Mouse (Mus musculus) liver, adult 2 months (tissue): ENCODE results near the gene Ctc1. TPM values are rescaled to one million over a fixed set of nuclear protein-coding genes. Genes with fewer than 3 reads are reported as not detected.
"Not testable (repeated sequence)": the region's sequence is repeated elsewhere in the genome, so short reads cannot be mapped to it uniquely, and the experiment has no call there.

ENCODE experiments used
- DNase-seq: peaks from one replicate; pipeline ENCODE4 v3.0.0-alpha.2; 2011; ENCODE audit warnings: low read depth, low spot score; ENCODE audit errors: extremely low read depth
- H3K27ac ChIP-seq: fragments of 200-500 bp; replicated peaks from 2 replicates; pipeline ENCODE4 v1.5.1; 2012; ENCODE audit warnings: low read depth, mild to moderate bottlenecking, control low read depth, inconsistent platforms, low read length; ENCODE audit not compliant: insufficient read depth
- H3K27me3 ChIP-seq: fragments of 200-500 bp; 2 replicates; pipeline ENCODE4 v1.6.1; 2012; ENCODE audit warnings: mild to moderate bottlenecking, moderate library complexity, low read length, inconsistent platforms; ENCODE audit not compliant: control insufficient read depth, insufficient read depth
- H3K36me3 ChIP-seq: fragments of 200-500 bp; 2 replicates; pipeline ENCODE4 v1.6.1; 2012; ENCODE audit warnings: low read length, inconsistent platforms; ENCODE audit not compliant: control insufficient read depth, insufficient read depth
- H3K4me1 ChIP-seq: fragments of 200-500 bp; 2 replicates; pipeline ENCODE4 v1.6.1; 2011; ENCODE audit warnings: low read length; ENCODE audit not compliant: control insufficient read depth, insufficient read depth
- H3K4me3 ChIP-seq: fragments of 200-500 bp; 2 replicates; pipeline ENCODE4 v1.5.1; 2011; ENCODE audit warnings: low read depth, mild to moderate bottlenecking, control low read depth, low read length, moderate library complexity; ENCODE audit not compliant: insufficient read depth
- H3K79me2 ChIP-seq: fragments of 200-500 bp; 2 replicates; pipeline ENCODE4 v1.6.1; 2012; ENCODE audit warnings: inconsistent platforms, mild to moderate bottlenecking, low read length, moderate library complexity; ENCODE audit not compliant: control insufficient read depth, insufficient read depth
- H3K9ac ChIP-seq: fragments of 200-500 bp; 2 replicates; pipeline ENCODE4 v1.6.1; 2012; ENCODE audit warnings: low read depth, mild to moderate bottlenecking, control low read depth, inconsistent platforms, low read length
- CTCF ChIP-seq: fragments of 200-500 bp; IDR thresholded peaks from 2 replicates; pipeline ENCODE4 v1.5.1; 2011; ENCODE audit warnings: low read depth, low read length, control low read depth
- POLR2A ChIP-seq: fragments of 200-500 bp; IDR thresholded peaks from 2 replicates; pipeline ENCODE4 v1.6.1; 2011; ENCODE audit warnings: low read length, control low read depth; ENCODE audit not compliant: insufficient read depth; ENCODE audit errors: extremely low read depth
- WGBS: fragments of 180-500 bp; shearing (Covaris S2); methylation state at CpG from one replicate; pipeline ENCODE4 v1.1.7; 2018; 5-methylcytosine and 5-hydroxymethylcytosine counted together
- polyA plus RNA-seq: library from polyadenylated mRNA; depleted of rRNA; stranded (reverse); fragments of >200 nt; gene quantifications from 2 replicates; pipeline ENCODE4 v1.2.3, GENCODE M21; 2012
- total RNA-seq: library from RNA; depleted of rRNA; stranded (reverse); fragments of >200 nt; gene quantifications from 2 replicates; pipeline ENCODE4 v1.2.3, GENCODE M21; 2014

The Ctc1 gene
- total and polyA plus RNA-seq, 2 experiments = 2.6 to 12.5 TPM

DNA sequence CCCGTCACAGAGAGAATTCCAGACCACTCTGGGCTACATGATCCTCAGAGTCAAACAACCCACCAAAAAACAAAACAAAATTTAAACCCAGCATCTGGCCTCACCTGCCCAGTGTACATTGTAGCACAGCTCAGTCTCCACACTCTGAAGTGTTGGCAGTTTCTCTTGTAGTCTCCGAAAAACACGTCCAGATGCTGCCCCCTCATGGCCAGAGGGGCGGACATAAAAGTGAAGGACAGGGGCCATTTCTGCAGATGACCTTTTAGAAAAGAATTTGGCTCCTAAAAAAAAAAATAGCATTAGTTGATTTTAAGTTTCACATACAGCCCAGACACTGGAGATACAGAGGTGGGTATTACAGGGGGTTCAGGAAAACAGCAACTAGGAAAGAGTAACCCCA is 12.1 kb upstream of the Ctc1 start:
- no peak overlapping the region for H3K9ac ChIP-seq
- H3K4me3 ChIP-seq = no peak overlapping the region
- 72% methylated on average over 4 of the region's 4 CpGs for WGBS
- no peaks in the 10 kb centered on the region for H3K27me3 ChIP-seq
- no peaks in the 10 kb centered on the region for H3K79me2 ChIP-seq
- H3K4me1 ChIP-seq = 0 out of 2 replicates have a peak, but pooled peaks cover 2% of the 10 kb centered on the region
- TF ChIP-seq POLR2A (no peak), CTCF (no peak)
- no peak for DNase-seq
- H3K27ac ChIP-seq = no peak overlapping the region
- peaks cover 10% of the 10 kb centered on the region; the same call in 1 of the 2 replicates for H3K36me3 ChIP-seq

DNA sequence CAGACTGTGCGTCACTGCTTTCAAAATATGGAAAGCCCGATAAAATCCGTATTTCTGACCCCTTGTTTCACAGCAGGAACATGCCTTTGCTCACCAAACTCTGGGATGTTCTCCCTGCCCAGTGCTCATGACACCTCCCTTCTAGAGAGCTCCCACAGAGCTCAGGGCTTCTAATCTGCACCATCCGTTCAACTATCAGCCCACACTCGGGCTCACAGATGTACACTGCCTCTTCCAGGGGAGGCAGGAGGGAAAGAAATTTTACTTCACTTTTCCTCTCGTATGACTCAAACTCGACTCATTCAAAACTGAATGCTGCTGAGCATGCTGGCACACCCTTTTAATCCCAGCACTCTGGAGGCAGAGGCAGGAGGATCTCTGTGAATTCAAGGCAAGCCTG is 10.5 kb upstream of the Ctc1 start:
- WGBS = 85% methylated on average over 7 of the region's 7 CpGs
- Histone ChIP-seq H3K9ac (no peak overlapping the region), H3K79me2 (no peaks in the 10 kb centered on the region), H3K27ac (no peak overlapping the region), H3K4me1 (0 out of 2 replicates have a peak, but pooled peaks cover 2% of the 10 kb centered on the region), H3K27me3 (no peaks in the 10 kb centered on the region), H3K36me3 (peaks cover 6% of the 10 kb centered on the region; the same call in 1 of the 2 replicates), H3K4me3 (no peak overlapping the region)
- TF ChIP-seq POLR2A = no peak
- no peak for TF ChIP-seq CTCF
- no peak for DNase-seq

DNA sequence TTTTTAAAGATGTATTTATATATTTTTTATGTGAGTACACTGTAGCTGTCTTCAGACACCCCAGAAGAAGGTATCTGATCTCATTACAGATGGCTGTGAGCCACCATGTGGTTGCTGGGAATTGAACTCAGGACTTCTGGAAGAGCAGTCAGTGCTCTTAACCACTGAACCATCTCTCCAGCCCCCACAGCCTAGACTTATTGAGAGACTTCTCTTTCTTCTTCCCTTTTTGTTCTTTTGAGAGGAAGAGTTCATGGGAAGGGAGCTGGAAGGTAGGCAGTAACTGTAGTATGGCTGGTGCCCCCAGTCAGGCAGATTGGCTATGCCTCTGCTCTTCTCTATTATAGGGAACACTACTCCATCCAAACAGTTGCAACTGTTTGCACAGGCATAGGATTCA is 9.1 kb upstream of the Ctc1 start:
- not testable (repeated sequence) for DNase-seq, H3K4me1 ChIP-seq, H3K27ac ChIP-seq, H3K36me3 ChIP-seq, H3K79me2 ChIP-seq, H3K27me3 ChIP-seq, H3K9ac ChIP-seq, H3K4me3 ChIP-seq

DNA sequence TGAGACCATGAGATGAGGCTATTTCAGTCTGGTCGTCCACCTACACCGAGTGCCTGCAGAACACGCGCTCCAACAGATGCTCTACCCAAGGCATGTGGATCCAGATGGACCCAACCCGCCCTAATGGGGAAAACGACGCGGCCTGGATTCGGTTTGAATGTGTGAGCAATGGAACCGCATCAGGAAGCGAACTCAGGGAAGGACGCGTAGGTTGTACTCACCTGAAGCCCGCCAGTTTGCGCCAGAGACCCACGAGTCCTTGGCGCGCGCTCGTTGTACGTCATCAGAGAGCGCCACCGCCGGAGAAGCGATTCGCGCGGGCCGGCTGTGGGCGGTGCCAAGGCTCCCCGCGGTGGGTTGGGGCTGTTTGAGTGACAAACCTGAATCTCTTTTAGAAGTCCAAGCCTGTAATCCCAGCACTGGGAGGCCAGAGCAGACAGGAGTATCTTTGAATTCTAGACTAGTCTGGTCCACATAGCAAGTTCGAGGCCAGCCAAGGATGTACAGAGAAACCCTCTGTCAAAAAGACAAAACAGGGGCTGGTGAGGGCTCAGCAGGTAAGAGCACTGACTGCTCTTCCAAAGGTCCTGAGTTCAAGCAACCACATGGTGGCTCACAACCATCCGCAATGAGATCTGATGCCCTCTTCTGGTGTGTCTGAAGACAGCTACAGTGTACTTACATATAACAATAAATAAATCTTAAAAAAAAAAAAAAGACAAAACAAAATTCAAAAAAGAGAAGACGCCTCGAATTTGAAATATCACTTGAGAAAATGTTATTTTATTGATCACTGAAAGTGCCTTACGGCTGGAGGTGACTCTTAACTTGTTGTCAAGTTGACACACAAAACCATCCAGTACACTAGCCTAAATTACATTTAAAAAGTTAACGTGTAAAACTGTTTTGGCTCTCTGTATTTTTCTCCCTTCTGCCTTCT is 7.3 kb upstream of the Ctc1 start, which contains the start of gene Pfas:
Pfas (minus strand) TSS at position 279 of the 940 bp plus-strand sequence.
- Histone ChIP-seq H3K79me2 (no peaks in the 10 kb centered on the region), H3K27ac (no peak within 1 kb of the TSS), H3K9ac (peak within 1 kb of the TSS; percentile 59), H3K4me1 (peaks cover 4% of the 10 kb centered on the region; the same call in 1 of the 2 replicates), H3K4me3 (peak within 1 kb of the TSS; percentile 73), H3K36me3 (no peaks in the 10 kb centered on the region), H3K27me3 (no peaks in the 10 kb centered on the region)
- TF ChIP-seq CTCF = no peak
- no peak for TF ChIP-seq POLR2A
- 10% methylated on average over 38 of the region's 38 CpGs for WGBS
- DNase-seq = peak; percentile 68

DNA sequence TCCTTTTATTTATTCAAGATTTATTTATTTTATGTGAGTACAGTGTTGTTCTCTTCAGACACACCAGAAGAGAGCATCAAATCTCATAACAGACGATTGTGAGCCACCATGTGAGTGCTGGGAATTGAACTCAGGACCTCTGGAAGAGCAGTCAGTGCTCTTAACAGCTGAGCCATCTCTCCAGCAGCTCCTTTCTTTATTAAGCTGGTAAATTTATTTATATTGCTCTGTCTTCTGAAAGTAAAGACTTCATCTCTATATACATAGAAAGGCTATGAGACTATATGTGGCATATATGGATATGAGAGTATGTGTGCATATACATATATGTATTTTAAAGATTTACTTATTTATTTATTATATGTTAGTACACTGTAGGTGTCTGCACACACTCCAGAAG is 6.2 kb upstream of the Ctc1 start:
- H3K36me3 ChIP-seq = no peaks in the 10 kb centered on the region
- H3K9ac ChIP-seq = no peak overlapping the region
- DNase-seq = no peak
- no peak overlapping the region for H3K27ac ChIP-seq
- no peaks in the 10 kb centered on the region for H3K27me3 ChIP-seq
- 94% methylated on average over 1 of the region's 1 CpGs for WGBS
- TF ChIP-seq CTCF (no peak), POLR2A (no peak)
- no peak overlapping the region for H3K4me3 ChIP-seq
- H3K79me2 ChIP-seq = no peaks in the 10 kb centered on the region
- H3K4me1 ChIP-seq = peaks cover 4% of the 10 kb centered on the region; the same call in 1 of the 2 replicates
